Mouse (Mus musculus): Measurements from ENCODE around the gene Skint4.

Skint4 gene

GRCm38 (mm10) chr4:112071716-112072115 is at the start of gene Skint4:
Skint4 (plus strand) TSS chr4:112072016.
- no peak for DNase-seq
